19 mouse cellular contexts compared by ENCODE assay signal in the genomic region with DNA sequence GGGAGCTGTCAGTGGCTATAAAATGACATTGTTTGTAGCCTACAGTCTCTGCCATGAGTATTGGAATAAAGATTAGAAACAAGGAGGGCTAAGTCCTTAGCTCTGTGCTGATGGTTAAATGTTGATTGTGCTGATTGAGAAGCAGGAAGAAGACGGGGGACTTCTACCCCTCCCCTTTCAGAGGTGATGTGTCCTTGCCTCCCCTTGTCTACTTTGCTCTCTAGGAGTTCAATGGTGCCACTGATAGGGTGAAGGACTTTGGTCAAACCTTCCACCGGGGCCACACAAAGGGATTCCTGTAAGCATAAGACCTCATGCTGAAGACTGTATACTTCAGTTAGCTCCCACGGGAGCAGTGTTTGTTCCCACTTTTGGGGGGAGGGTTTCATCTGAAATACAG. TPM values are rescaled to one million over a fixed set of nuclear protein-coding genes. Genes with fewer than 3 reads are reported as not detected.
"Had no signal": no experiment of that assay in that cellular context is flagged by ENCODE, and none has a peak within 500 bp of the region (broad histone marks: within the 10 kb centered on the region; RNA-seq: fewer than 3 reads in every experiment).

No protein-coding gene starts in this region.

- ATAC-seq: midbrain, embryonic 16.5 days had no signal

- H3K27ac ChIP-seq: midbrain, embryonic 10.5 days; midbrain, embryonic 12.5 days; neural tube, embryonic 13.5 days; neural tube, embryonic 15.5 days; stomach, embryonic 15.5 days; stomach, postnatal 0 days had no signal

- H3K4me2 ChIP-seq: lung, embryonic 14.5 days; midbrain, embryonic 12.5 days; neural tube, embryonic 13.5 days; neural tube, embryonic 15.5 days; stomach, embryonic 15.5 days had no signal

- H3K4me1 ChIP-seq: midbrain, embryonic 12.5 days; neural tube, embryonic 13.5 days; neural tube, embryonic 15.5 days had no signal

- H3K9ac ChIP-seq: lung, embryonic 14.5 days; midbrain, embryonic 12.5 days; neural tube, embryonic 13.5 days; neural tube, embryonic 15.5 days; stomach, embryonic 15.5 days had no signal

- H3K36me3 ChIP-seq: midbrain, embryonic 10.5 days; midbrain, embryonic 12.5 days; neural tube, embryonic 13.5 days; neural tube, embryonic 15.5 days; stomach, embryonic 15.5 days had no signal

- H3K9me3 ChIP-seq: midbrain, embryonic 10.5 days; midbrain, embryonic 12.5 days; neural tube, embryonic 13.5 days; neural tube, embryonic 15.5 days; stomach, embryonic 15.5 days had no signal

- H3K27me3 ChIP-seq: midbrain, embryonic 12.5 days; neural tube, embryonic 13.5 days; neural tube, embryonic 15.5 days; stomach, embryonic 15.5 days had no signal

- H3K4me3 ChIP-seq: midbrain, embryonic 10.5 days; midbrain, embryonic 12.5 days; myocyte; neural tube, embryonic 13.5 days; neural tube, embryonic 15.5 days; stomach, embryonic 15.5 days had no signal

- DNase-seq: lung, adult 18-20 months; lung, embryonic 14.5 days; lung, postnatal 10 days; lung, postnatal 4 days; midbrain, embryonic 14.5 days; right cerebral cortex, adult 18-20 months; right cerebral cortex, postnatal 25 days; right cerebral cortex, postnatal 4 days; thymus, postnatal 25 days; thymus, postnatal 4 days had no signal

RNA-seq across cellular contexts. Expression of a gene that starts 4.1 kb away (rescaled TPM):
- polyA plus RNA-seq: midbrain, embryonic 10.5 days; midbrain, embryonic 14.5 days; myocyte; neural tube, embryonic 11.5 days had no signal
